Mouse (Mus musculus) hindbrain, embryonic 13.5 days (tissue): ENCODE data around the gene Cherp. TPM values are rescaled to one million over a fixed set of nuclear protein-coding genes. Genes with fewer than 3 reads are reported as not detected.

Source experiments
- ATAC-seq: fragments of 200-750 bp; cut with Nextera tagmentation; 2 replicates; pipeline ENCODE4 v1.8.0; 2017; ENCODE audit warnings: moderate TSS enrichment; ENCODE audit not compliant: low FRiP score
- H3K27ac ChIP-seq: fragments of 300-500 bp; sonication (generic); 2 replicates; pipeline ENCODE4 v1.5.1; 2015; ENCODE audit warnings: inconsistent platforms, mild to moderate bottlenecking, moderate library complexity
- H3K27me3 ChIP-seq: fragments of 300-500 bp; sonication (generic); 2 replicates; pipeline ENCODE4 v1.6.1; 2015; ENCODE audit warnings: mild to moderate bottlenecking, inconsistent platforms
- H3K36me3 ChIP-seq: fragments of 300-500 bp; sonication (generic); 2 replicates; pipeline ENCODE4 v1.6.1; 2015; ENCODE audit warnings: mild to moderate bottlenecking, inconsistent platforms
- H3K4me1 ChIP-seq: fragments of 300-500 bp; sonication (generic); replicated peaks from 2 replicates; pipeline ENCODE4 v1.6.1; 2015; ENCODE audit warnings: inconsistent platforms
- H3K4me2 ChIP-seq: fragments of 300-500 bp; sonication (generic); 2 replicates; pipeline ENCODE4 v1.6.1; 2015; ENCODE audit warnings: inconsistent platforms, mild to moderate bottlenecking, moderate library complexity
- H3K4me3 ChIP-seq: fragments of 300-500 bp; sonication (generic); 2 replicates; pipeline ENCODE4 v1.5.1; 2015; ENCODE audit warnings: mild to moderate bottlenecking, inconsistent platforms
- H3K9ac ChIP-seq: fragments of 300-500 bp; sonication (generic); 2 replicates; pipeline ENCODE4 v1.6.1; 2015; ENCODE audit warnings: mild to moderate bottlenecking, inconsistent platforms
- H3K9me3 ChIP-seq: fragments of 300-500 bp; sonication (generic); 2 replicates; pipeline ENCODE4 v1.6.1; 2016; ENCODE audit warnings: inconsistent platforms
- WGBS: fragments of 180-500 bp; shearing (Covaris S2); methylation state at CpG from one replicate; pipeline ENCODE4 v1.1.7; 2015; 5-methylcytosine and 5-hydroxymethylcytosine counted together
- polyA plus RNA-seq: library from polyadenylated mRNA; unstranded; fragments of >200 nt; fragmentation: Nextera tagmentation; extraction: Ambion mirVana; gene quantifications from 2 replicates; pipeline ENCODE4 v1.2.1, GENCODE M21; 2015

Cherp gene
- polyA plus RNA-seq, result 51.9 and 54.2 TPM in 2 replicates

- H3K9me3 ChIP-seq, result no peaks in the 10 kb centered on the region
- H3K27me3 ChIP-seq, result no peaks in the 10 kb centered on the region
- under 1% methylated on average over 80 of the region's 80 CpGs for WGBS
- H3K4me3 ChIP-seq, result peak within 1 kb of the TSS; percentile 90
- H3K36me3 ChIP-seq, result peaks cover 32% of the 10 kb centered on the region
- H3K9ac ChIP-seq, result peak within 1 kb of the TSS; percentile 93
- H3K27ac ChIP-seq, result peak within 1 kb of the TSS; percentile 88
- peak; percentile 97 for ATAC-seq
- H3K4me1 ChIP-seq, result peaks cover 26% of the 10 kb centered on the region
- peak within 1 kb of the TSS; percentile 100 for H3K4me2 ChIP-seq
Observed at GRCm38 (mm10) chr8:72474826-72475546, at the start of gene Cherp. Gene Cherp, minus strand, starts transcription at chr8:72475226.

GRCm38 (mm10) chr8:72521888-72522287 lies 46.9 kb upstream of the Cherp start:
- Histone ChIP-seq H3K27ac (no peak overlapping the region), H3K36me3 (no peaks in the 10 kb centered on the region), H3K4me3 (no peak overlapping the region), H3K27me3 (no peaks in the 10 kb centered on the region), H3K4me2 (no peak overlapping the region), H3K9ac (no peak overlapping the region), H3K4me1 (0 out of 2 replicates have a peak, but pooled peaks cover 3% of the 10 kb centered on the region), H3K9me3 (no peaks in the 10 kb centered on the region)
- no peak for ATAC-seq

- H3K9me3 ChIP-seq, result no peaks in the 10 kb centered on the region
- ATAC-seq, result no peak
- H3K27ac ChIP-seq, result no peak overlapping the region
- 87% methylated on average over 7 of the region's 7 CpGs for WGBS
- no peak overlapping the region for H3K4me2 ChIP-seq
- no peak overlapping the region for H3K4me3 ChIP-seq
- H3K9ac ChIP-seq, result no peak overlapping the region
- peaks cover 3% of the 10 kb centered on the region; the same call in 1 of the 2 replicates for H3K36me3 ChIP-seq
- H3K4me1 ChIP-seq, result 0 out of 2 replicates have a peak, but pooled peaks cover 3% of the 10 kb centered on the region
- no peaks in the 10 kb centered on the region for H3K27me3 ChIP-seq
Observed at GRCm38 (mm10) chr8:72517421-72517988, 42.5 kb upstream of the Cherp start.

- 84% methylated on average over 1 of the region's 1 CpGs for WGBS
- H3K27me3 ChIP-seq, result no peaks in the 10 kb centered on the region
- H3K4me3 ChIP-seq, result no peak overlapping the region
- H3K27ac ChIP-seq, result no peak overlapping the region
- no peak overlapping the region for H3K9ac ChIP-seq
- peaks cover 3% of the 10 kb centered on the region; the same call in 1 of the 2 replicates for H3K36me3 ChIP-seq
- H3K4me2 ChIP-seq, result no peak overlapping the region
- H3K9me3 ChIP-seq, result no peaks in the 10 kb centered on the region
- 0 out of 2 replicates have a peak, but pooled peaks cover 1% of the 10 kb centered on the region for H3K4me1 ChIP-seq
- ATAC-seq, result no peak
Observed at GRCm38 (mm10) chr8:72513158-72513557, 38.1 kb upstream of the Cherp start.

- Histone ChIP-seq H3K27ac (no peak overlapping the region), H3K4me3 (no peak overlapping the region), H3K36me3 (peaks cover 3% of the 10 kb centered on the region; the same call in 1 of the 2 replicates), H3K27me3 (no peaks in the 10 kb centered on the region), H3K9me3 (no peaks in the 10 kb centered on the region), H3K4me2 (no peak overlapping the region), H3K9ac (no peak overlapping the region), H3K4me1 (0 out of 2 replicates have a peak, but pooled peaks cover 3% of the 10 kb centered on the region)
- WGBS, result 89% methylated on average over 1 of the region's 1 CpGs
- ATAC-seq, result no peak
Observed at GRCm38 (mm10) chr8:72512648-72513047, 37.6 kb upstream of the Cherp start.

- Histone ChIP-seq H3K27ac (no peak overlapping the region), H3K4me2 (no peak overlapping the region), H3K9me3 (no peaks in the 10 kb centered on the region), H3K4me3 (no peak overlapping the region), H3K9ac (no peak overlapping the region), H3K36me3 (peaks cover 4% of the 10 kb centered on the region; the same call in 1 of the 2 replicates), H3K27me3 (no peaks in the 10 kb centered on the region), H3K4me1 (peaks cover 24% of the 10 kb centered on the region)
- WGBS, result 87% methylated on average over 1 of the region's 1 CpGs
- no peak for ATAC-seq
Observed at GRCm38 (mm10) chr8:72507505-72507904, 32.5 kb upstream of the Cherp start.

- ATAC-seq, result 0 out of 2 replicates have a peak, but pooled peaks have one; percentile 18
Observed at GRCm38 (mm10) chr8:72504637-72505314, 29.8 kb upstream of the Cherp start.

GRCm38 (mm10) chr8:72504137-72504536 lies 29.1 kb upstream of the Cherp start:
- Histone ChIP-seq H3K4me2 (no peak overlapping the region), H3K9me3 (no peaks in the 10 kb centered on the region), H3K9ac (no peak overlapping the region), H3K4me3 (no peak overlapping the region), H3K36me3 (peaks cover 4% of the 10 kb centered on the region; the same call in 1 of the 2 replicates), H3K4me1 (peaks cover 24% of the 10 kb centered on the region), H3K27me3 (no peaks in the 10 kb centered on the region), H3K27ac (no peak overlapping the region)
- ATAC-seq, result no peak

More at GRCm38 (mm10) chr8:72504637-72505314, 29.8 kb upstream of the Cherp start:
- Histone ChIP-seq H3K4me3 (no peak overlapping the region), H3K27me3 (no peaks in the 10 kb centered on the region), H3K4me2 (no peak overlapping the region), H3K9ac (no peak overlapping the region), H3K36me3 (peaks cover 4% of the 10 kb centered on the region; the same call in 1 of the 2 replicates), H3K9me3 (no peaks in the 10 kb centered on the region), H3K4me1 (peaks cover 24% of the 10 kb centered on the region), H3K27ac (no peak overlapping the region)

GRCm38 (mm10) chr8:72500521-72500931 lies 25.5 kb upstream of the Cherp start:
- Histone ChIP-seq H3K27ac (no peak overlapping the region), H3K4me3 (no peak overlapping the region), H3K9me3 (no peaks in the 10 kb centered on the region), H3K4me1 (peaks cover 21% of the 10 kb centered on the region), H3K27me3 (no peaks in the 10 kb centered on the region), H3K4me2 (no peak overlapping the region), H3K36me3 (peaks cover 24% of the 10 kb centered on the region), H3K9ac (no peak overlapping the region)
- ATAC-seq, result no peak
- WGBS, result 96% methylated on average over 1 of the region's 1 CpGs

- H3K36me3 ChIP-seq, result peaks cover 32% of the 10 kb centered on the region
- 98% methylated on average over 2 of the region's 2 CpGs for WGBS
- H3K4me2 ChIP-seq, result no peak overlapping the region
- ATAC-seq, result no peak
- no peak overlapping the region for H3K27ac ChIP-seq
- H3K9ac ChIP-seq, result no peak overlapping the region
- H3K27me3 ChIP-seq, result no peaks in the 10 kb centered on the region
- H3K4me3 ChIP-seq, result no peak overlapping the region
- H3K4me1 ChIP-seq, result peaks cover 23% of the 10 kb centered on the region
- no peaks in the 10 kb centered on the region for H3K9me3 ChIP-seq
Observed at GRCm38 (mm10) chr8:72499521-72500284, 24.7 kb upstream of the Cherp start.

- no peak overlapping the region for H3K9ac ChIP-seq
- H3K4me3 ChIP-seq, result no peak overlapping the region
- no peaks in the 10 kb centered on the region for H3K27me3 ChIP-seq
- H3K4me1 ChIP-seq, result peaks cover 24% of the 10 kb centered on the region
- H3K36me3 ChIP-seq, result peaks cover 34% of the 10 kb centered on the region
- 92% methylated on average over 4 of the region's 4 CpGs for WGBS
- no peak overlapping the region for H3K27ac ChIP-seq
- H3K4me2 ChIP-seq, result no peak overlapping the region
- no peaks in the 10 kb centered on the region for H3K9me3 ChIP-seq
- no peak for ATAC-seq
Observed at GRCm38 (mm10) chr8:72498527-72498926, 23.5 kb upstream of the Cherp start.

GRCm38 (mm10) chr8:72497911-72498310 lies 22.9 kb upstream of the Cherp start:
- 93% methylated on average over 1 of the region's 1 CpGs for WGBS
- no peak for ATAC-seq
- no peak overlapping the region for H3K4me2 ChIP-seq
- no peak overlapping the region for H3K27ac ChIP-seq
- peaks cover 24% of the 10 kb centered on the region for H3K4me1 ChIP-seq
- no peak overlapping the region for H3K9ac ChIP-seq
- H3K27me3 ChIP-seq, result no peaks in the 10 kb centered on the region
- H3K4me3 ChIP-seq, result no peak overlapping the region
- H3K36me3 ChIP-seq, result peaks cover 34% of the 10 kb centered on the region
- no peaks in the 10 kb centered on the region for H3K9me3 ChIP-seq
